Mouse (Mus musculus) cerebellum, postnatal 10 days (tissue): ENCODE measurements at regions not wholly inside any gene's neighbourhood (a gene's known extent, or its start where the extent isn't known, plus 50 kb on each side); places are given as distances from the start of the nearest gene placed in this dataset.

ENCODE experiments used
- DNase-seq, 2 experiments: peaks; one replicate each; pipeline ENCODE4 v3.0.0; 2021; ENCODE audit warnings: mixed read lengths in 2 of 2

DNA sequence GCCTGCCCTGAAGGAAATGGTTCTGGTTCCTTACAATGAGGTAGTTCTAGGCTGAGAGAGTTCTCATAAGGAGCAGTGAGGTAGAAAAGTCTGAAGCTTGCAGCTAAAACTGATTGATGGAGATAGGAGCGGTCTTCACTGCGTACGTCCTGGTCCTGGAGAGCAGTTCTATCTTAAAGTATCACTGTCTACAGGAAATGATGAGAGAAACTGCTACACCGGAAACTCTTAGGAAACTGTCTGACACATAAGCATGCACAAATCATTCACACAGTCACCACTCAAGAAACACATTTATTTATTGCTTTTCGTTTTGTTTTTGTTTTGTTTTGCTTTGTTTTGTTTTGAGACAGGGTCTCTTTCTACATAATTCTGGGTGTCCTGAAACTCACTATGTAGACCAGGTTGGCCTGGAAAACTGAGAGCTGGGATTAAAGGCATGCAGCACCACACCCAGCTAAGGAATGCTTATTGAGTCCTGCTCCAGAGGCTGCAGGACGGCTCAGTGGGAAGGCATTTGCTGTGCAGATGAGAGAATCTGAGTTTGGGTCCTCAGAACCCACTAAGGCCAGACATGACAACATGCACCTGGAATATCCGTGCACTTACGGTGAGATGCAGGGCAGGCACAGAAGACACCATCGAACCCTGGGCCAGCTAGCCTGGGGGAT lies 55.4 kb upstream of the Arglu1 start:
- no peak for DNase-seq
